Mouse (Mus musculus) ovary, postnatal 10 days (tissue): ENCODE measurements around the gene Eif3l.

Experiments used
- DNase-seq: peaks from one replicate; pipeline ENCODE4 v3.0.0; 2022; ENCODE audit warnings: low spot score

The Eif3l gene

GRCm38 (mm10) chr15:79093083-79093839, 18.3 kb downstream of the Eif3l start:
- no peak for DNase-seq

GRCm38 (mm10) chr15:79095483-79095882, 20.5 kb downstream of the Eif3l start:
- no peak for DNase-seq

- no peak for DNase-seq
These were observed 21.6 kb downstream of the Eif3l start for GRCm38 (mm10) chr15:79096556-79096955.

- no peak for DNase-seq
These were observed 22.2 kb downstream of the Eif3l start for GRCm38 (mm10) chr15:79097135-79097534.

GRCm38 (mm10) chr15:79097611-79098025, 22.6 kb downstream of the Eif3l start:
- DNase-seq = no peak

GRCm38 (mm10) chr15:79098220-79098619, 23.2 kb downstream of the Eif3l start:
- no peak for DNase-seq

- no peak for DNase-seq
These were observed 23.9 kb downstream of the Eif3l start for GRCm38 (mm10) chr15:79098868-79099267.

GRCm38 (mm10) chr15:79099456-79099855, 24.5 kb downstream of the Eif3l start:
- DNase-seq = no peak

GRCm38 (mm10) chr15:79100391-79100790, 25.4 kb downstream of the Eif3l start:
- DNase-seq = no peak

GRCm38 (mm10) chr15:79101531-79101930, 26.6 kb downstream of the Eif3l start:
- no peak for DNase-seq

GRCm38 (mm10) chr15:79103264-79103663, 28.3 kb downstream of the Eif3l start:
- DNase-seq = no peak

GRCm38 (mm10) chr15:79105804-79106203, 30.8 kb downstream of the Eif3l start:
- DNase-seq = no peak

GRCm38 (mm10) chr15:79107966-79108365, 33.0 kb downstream of the Eif3l start:
- DNase-seq = no peak

- no peak for DNase-seq
These were observed 33.7 kb downstream of the Eif3l start, which contains the start of gene Micall1 for GRCm38 (mm10) chr15:79108421-79109320. Gene Micall1, plus strand, starts transcription at chr15:79108898.

- no peak for DNase-seq
These were observed 34.4 kb downstream of the Eif3l start for GRCm38 (mm10) chr15:79109321-79109934.

GRCm38 (mm10) chr15:79110031-79110430, 35.1 kb downstream of the Eif3l start:
- DNase-seq = no peak

GRCm38 (mm10) chr15:79110528-79110927, 35.5 kb downstream of the Eif3l start:
- DNase-seq = no peak

GRCm38 (mm10) chr15:79111774-79112173, 36.8 kb downstream of the Eif3l start:
- no peak for DNase-seq

- no peak for DNase-seq
These were observed 40.3 kb downstream of the Eif3l start for GRCm38 (mm10) chr15:79115276-79115675.

GRCm38 (mm10) chr15:79119491-79119890, 44.5 kb downstream of the Eif3l start:
- no peak for DNase-seq

- DNase-seq = no peak
These were observed 47.1 kb downstream of the Eif3l start for GRCm38 (mm10) chr15:79122119-79122518.

- DNase-seq = no peak
These were observed 47.6 kb downstream of the Eif3l start for GRCm38 (mm10) chr15:79122546-79122945.

GRCm38 (mm10) chr15:79123751-79124150, 48.8 kb downstream of the Eif3l start:
- DNase-seq = no peak
